Mouse (Mus musculus) neural tube, embryonic 15.5 days (tissue): ENCODE results near the gene Tmeff2. TPM values are rescaled to one million over a fixed set of nuclear protein-coding genes. Genes with fewer than 3 reads are reported as not detected.
"Not testable (repeated sequence)": the region's sequence is repeated elsewhere in the genome, so short reads cannot be mapped to it uniquely, and the experiment has no call there.

ENCODE experiments used
- ATAC-seq: fragments of 200-750 bp; cut with Nextera tagmentation; 2 replicates; pipeline ENCODE4 v1.8.0; 2017; ENCODE audit warnings: mild to moderate bottlenecking, moderate TSS enrichment, moderate library complexity; ENCODE audit not compliant: low FRiP score
- H3K27ac ChIP-seq: fragments of 300-500 bp; sonication (generic); replicated peaks from 2 replicates; pipeline ENCODE4 v1.5.1; 2015; ENCODE audit warnings: mild to moderate bottlenecking, inconsistent platforms
- H3K27me3 ChIP-seq: fragments of 300-500 bp; sonication (generic); replicated peaks from 2 replicates; pipeline ENCODE4 v1.6.1; 2015; ENCODE audit warnings: inconsistent platforms
- H3K36me3 ChIP-seq: fragments of 300-500 bp; sonication (generic); 2 replicates; pipeline ENCODE4 v1.6.1; 2015; ENCODE audit warnings: inconsistent platforms
- H3K4me1 ChIP-seq: fragments of 300-500 bp; sonication (generic); 2 replicates; pipeline ENCODE4 v1.6.1; 2015; ENCODE audit warnings: inconsistent platforms
- H3K4me2 ChIP-seq: fragments of 300-500 bp; sonication (generic); 2 replicates; pipeline ENCODE4 v1.6.1; 2015; ENCODE audit warnings: inconsistent platforms, mild to moderate bottlenecking, moderate library complexity
- H3K4me3 ChIP-seq: fragments of 300-500 bp; sonication (generic); replicated peaks from 2 replicates; pipeline ENCODE4 v1.5.1; 2015; ENCODE audit warnings: mild to moderate bottlenecking, inconsistent platforms
- H3K9ac ChIP-seq: fragments of 300-500 bp; sonication (generic); replicated peaks from 2 replicates; pipeline ENCODE4 v1.6.1; 2015; ENCODE audit warnings: mild to moderate bottlenecking, inconsistent platforms
- H3K9me3 ChIP-seq: fragments of 300-500 bp; sonication (generic); replicated peaks from 2 replicates; pipeline ENCODE4 v1.6.1; 2016; ENCODE audit warnings: inconsistent platforms
- WGBS: fragments of 180-500 bp; shearing (Covaris S2); methylation state at CpG from one replicate; pipeline ENCODE4 v1.1.7; 2015; ENCODE audit warnings: mixed read lengths; 5-methylcytosine and 5-hydroxymethylcytosine counted together
- polyA plus RNA-seq: library from polyadenylated mRNA; unstranded; fragments of >200 nt; fragmentation: Nextera tagmentation; extraction: Ambion mirVana; gene quantifications from 2 replicates; pipeline ENCODE4 v1.2.1, GENCODE M21; 2015

Tmeff2 gene
- 80.6 and 95.3 TPM in 2 replicates for polyA plus RNA-seq

GRCm38 (mm10) chr1:50900386-50900785 lies at the start of gene Tmeff2:
Gene Tmeff2 (plus strand): TSS chr1:50900647.
- not testable (repeated sequence) for H3K4me1 ChIP-seq, H3K4me2 ChIP-seq, H3K27me3 ChIP-seq, H3K4me3 ChIP-seq, H3K9me3 ChIP-seq, H3K27ac ChIP-seq, H3K9ac ChIP-seq, ATAC-seq, H3K36me3 ChIP-seq
- WGBS: 90% methylated on average over 9 of the region's 9 CpGs

GRCm38 (mm10) chr1:50861515-50861914 lies 38.9 kb upstream of the Tmeff2 start:
- Histone ChIP-seq H3K27me3 (no peaks in the 10 kb centered on the region), H3K9me3 (no peaks in the 10 kb centered on the region), H3K4me3 (no peak overlapping the region), H3K36me3 (no peaks in the 10 kb centered on the region), H3K9ac (no peak overlapping the region), H3K4me1 (no peaks in the 10 kb centered on the region), H3K4me2 (no peak overlapping the region), H3K27ac (no peak overlapping the region)
- ATAC-seq: no peak
- WGBS: 89% methylated on average over 2 of the region's 2 CpGs

GRCm38 (mm10) chr1:50897696-50898095 lies 2.8 kb upstream of the Tmeff2 start:
- WGBS: 25% methylated on average over 6 of the region's 6 CpGs
- H3K9ac ChIP-seq: no peak overlapping the region
- H3K4me2 ChIP-seq: no peak overlapping the region
- no peak overlapping the region for H3K4me3 ChIP-seq
- H3K9me3 ChIP-seq: 0 out of 2 replicates have a peak, but pooled peaks cover 3% of the 10 kb centered on the region
- no peak for ATAC-seq
- no peaks in the 10 kb centered on the region for H3K36me3 ChIP-seq
- no peaks in the 10 kb centered on the region for H3K4me1 ChIP-seq
- H3K27me3 ChIP-seq: no peaks in the 10 kb centered on the region
- H3K27ac ChIP-seq: no peak overlapping the region

- H3K36me3 ChIP-seq: no peaks in the 10 kb centered on the region
- peak overlapping the region; percentile 52 for H3K4me3 ChIP-seq
- no peak for ATAC-seq
- peak overlapping the region; percentile 92 for H3K4me2 ChIP-seq
- 23% methylated on average over 5 of the region's 5 CpGs for whole genome bisulfite sequencing
- H3K27ac ChIP-seq: peak overlapping the region; percentile 98
- H3K27me3 ChIP-seq: no peaks in the 10 kb centered on the region
- no peaks in the 10 kb centered on the region for H3K9me3 ChIP-seq
- H3K9ac ChIP-seq: peak overlapping the region; percentile 93
- 0 out of 2 replicates have a peak, but pooled peaks cover 3% of the 10 kb centered on the region for H3K4me1 ChIP-seq
Observed at GRCm38 (mm10) chr1:50924838-50925355, 24.4 kb downstream of the Tmeff2 start.

- peak overlapping the region; percentile 52 for H3K4me3 ChIP-seq
- H3K9ac ChIP-seq: peak overlapping the region; percentile 93
- H3K4me1 ChIP-seq: peaks cover 4% of the 10 kb centered on the region; the same call in 1 of the 2 replicates
- peak overlapping the region; percentile 98 for H3K27ac ChIP-seq
- 4% methylated on average over 13 of the region's 13 CpGs for WGBS
- H3K4me2 ChIP-seq: peak overlapping the region; percentile 92
- ATAC-seq: peak; percentile 9; the same call in 1 of the 2 replicates
- H3K36me3 ChIP-seq: no peaks in the 10 kb centered on the region
- no peaks in the 10 kb centered on the region for H3K27me3 ChIP-seq
- H3K9me3 ChIP-seq: no peaks in the 10 kb centered on the region
Observed at GRCm38 (mm10) chr1:50925356-50925921, 25.0 kb downstream of the Tmeff2 start.

GRCm38 (mm10) chr1:50926374-50927060 lies 26.1 kb downstream of the Tmeff2 start:
- peak; percentile 67 for ATAC-seq
- H3K27me3 ChIP-seq: no peaks in the 10 kb centered on the region
- H3K9me3 ChIP-seq: no peaks in the 10 kb centered on the region
- WGBS: under 1% methylated on average over 23 of the region's 23 CpGs
- H3K9ac ChIP-seq: peak overlapping the region; percentile 93
- peaks cover 6% of the 10 kb centered on the region; the same call in 1 of the 2 replicates for H3K4me1 ChIP-seq
- H3K4me3 ChIP-seq: peak overlapping the region; percentile 52
- no peaks in the 10 kb centered on the region for H3K36me3 ChIP-seq
- H3K27ac ChIP-seq: peak overlapping the region; percentile 98
- H3K4me2 ChIP-seq: peak overlapping the region; percentile 92

- H3K4me3 ChIP-seq: peak overlapping the region; percentile 52
- under 1% methylated on average over 37 of the region's 37 CpGs for WGBS
- H3K27ac ChIP-seq: peak overlapping the region; percentile 98
- H3K4me2 ChIP-seq: peak overlapping the region; percentile 92
- ATAC-seq: peak; percentile 95
- no peaks in the 10 kb centered on the region for H3K9me3 ChIP-seq
- peak overlapping the region; percentile 93 for H3K9ac ChIP-seq
- H3K36me3 ChIP-seq: no peaks in the 10 kb centered on the region
- peaks cover 6% of the 10 kb centered on the region; the same call in 1 of the 2 replicates for H3K4me1 ChIP-seq
- no peaks in the 10 kb centered on the region for H3K27me3 ChIP-seq
Observed at GRCm38 (mm10) chr1:50927077-50927611, 26.7 kb downstream of the Tmeff2 start.

GRCm38 (mm10) chr1:50927679-50928187 lies 27.3 kb downstream of the Tmeff2 start:
- peak overlapping the region; percentile 52 for H3K4me3 ChIP-seq
- peak; percentile 39 for ATAC-seq
- peak overlapping the region; percentile 98 for H3K27ac ChIP-seq
- no peaks in the 10 kb centered on the region for H3K36me3 ChIP-seq
- under 1% methylated on average over 35 of the region's 35 CpGs for WGBS
- H3K27me3 ChIP-seq: no peaks in the 10 kb centered on the region
- no peaks in the 10 kb centered on the region for H3K9me3 ChIP-seq
- peaks cover 6% of the 10 kb centered on the region; the same call in 1 of the 2 replicates for H3K4me1 ChIP-seq
- H3K9ac ChIP-seq: peak overlapping the region; percentile 93
- H3K4me2 ChIP-seq: peak overlapping the region; percentile 92

GRCm38 (mm10) chr1:50928776-50929175 lies 28.3 kb downstream of the Tmeff2 start:
- Histone ChIP-seq H3K9me3 (no peaks in the 10 kb centered on the region), H3K27ac (no peak overlapping the region), H3K27me3 (no peaks in the 10 kb centered on the region), H3K36me3 (no peaks in the 10 kb centered on the region), H3K9ac (peak overlapping the region; percentile 47), H3K4me3 (peak overlapping the region; percentile 52), H3K4me2 (peak overlapping the region; percentile 92), H3K4me1 (peaks cover 6% of the 10 kb centered on the region; the same call in 1 of the 2 replicates)
- WGBS: 13% methylated on average over 3 of the region's 3 CpGs
- no peak for ATAC-seq

GRCm38 (mm10) chr1:50935076-50935475 lies 34.6 kb downstream of the Tmeff2 start:
- H3K4me1 ChIP-seq: peaks cover 9% of the 10 kb centered on the region; the same call in 1 of the 2 replicates
- H3K27ac ChIP-seq: no peak overlapping the region
- WGBS: 82% methylated on average over 2 of the region's 2 CpGs
- no peak overlapping the region for H3K4me2 ChIP-seq
- no peaks in the 10 kb centered on the region for H3K27me3 ChIP-seq
- no peak overlapping the region for H3K4me3 ChIP-seq
- H3K9me3 ChIP-seq: no peaks in the 10 kb centered on the region
- H3K36me3 ChIP-seq: no peaks in the 10 kb centered on the region
- no peak overlapping the region for H3K9ac ChIP-seq
- ATAC-seq: no peak

GRCm38 (mm10) chr1:50935484-50935883 lies 35.0 kb downstream of the Tmeff2 start:
- Histone ChIP-seq H3K9me3 (no peaks in the 10 kb centered on the region), H3K27me3 (no peaks in the 10 kb centered on the region), H3K36me3 (no peaks in the 10 kb centered on the region), H3K4me3 (no peak overlapping the region), H3K4me2 (no peak overlapping the region), H3K9ac (no peak overlapping the region), H3K27ac (no peak overlapping the region), H3K4me1 (peaks cover 11% of the 10 kb centered on the region; the same call in 1 of the 2 replicates)
- WGBS: 80% methylated on average over 2 of the region's 2 CpGs
- no peak for ATAC-seq
